Mouse (Mus musculus): ENCODE data around the gene Olfr168.
"Not testable (repeated sequence)": the region's sequence is repeated elsewhere in the genome, so short reads cannot be mapped to it uniquely, and the experiment has no call there.

Gene Olfr168

GRCm38 (mm10) chr16:19535455-19535854 lies at the start of gene Olfr168:
TSS of gene Olfr168 (minus strand) at chr16:19535555.
- DNase-seq = no peak

GRCm38 (mm10) chr16:19571709-19572108 lies 36.4 kb upstream of the Olfr168 start, which contains the start of gene Olfr169:
TSS of gene Olfr169 (minus strand) at chr16:19571809.
- not testable (repeated sequence) for DNase-seq

- DNase-seq = not testable (repeated sequence)
These were observed 18.1 kb upstream of the Olfr168 start for GRCm38 (mm10) chr16:19553429-19553828.

- DNase-seq = not testable (repeated sequence)
These were observed 16.9 kb upstream of the Olfr168 start for GRCm38 (mm10) chr16:19552246-19552645.

GRCm38 (mm10) chr16:19522166-19522565 lies 13.2 kb downstream of the Olfr168 start, which contains the start of gene Olfr167:
TSS of gene Olfr167 (minus strand) at chr16:19522266.
- DNase-seq = no peak

GRCm38 (mm10) chr16:19483394-19483793 lies 52.0 kb downstream of the Olfr168 start, which contains the start of gene Olfr166:
TSS of gene Olfr166 (plus strand) at chr16:19483694.
- no peak for DNase-seq
